Mouse (Mus musculus) brain, embryonic 18.5 days (tissue): ENCODE data around the gene Gm16181.

Experiments used
- DNase-seq: peaks from one replicate; pipeline ENCODE4 v3.0.0-alpha.2; 2012; ENCODE audit warnings: low read depth, low spot score

Gene Gm16181

DNA sequence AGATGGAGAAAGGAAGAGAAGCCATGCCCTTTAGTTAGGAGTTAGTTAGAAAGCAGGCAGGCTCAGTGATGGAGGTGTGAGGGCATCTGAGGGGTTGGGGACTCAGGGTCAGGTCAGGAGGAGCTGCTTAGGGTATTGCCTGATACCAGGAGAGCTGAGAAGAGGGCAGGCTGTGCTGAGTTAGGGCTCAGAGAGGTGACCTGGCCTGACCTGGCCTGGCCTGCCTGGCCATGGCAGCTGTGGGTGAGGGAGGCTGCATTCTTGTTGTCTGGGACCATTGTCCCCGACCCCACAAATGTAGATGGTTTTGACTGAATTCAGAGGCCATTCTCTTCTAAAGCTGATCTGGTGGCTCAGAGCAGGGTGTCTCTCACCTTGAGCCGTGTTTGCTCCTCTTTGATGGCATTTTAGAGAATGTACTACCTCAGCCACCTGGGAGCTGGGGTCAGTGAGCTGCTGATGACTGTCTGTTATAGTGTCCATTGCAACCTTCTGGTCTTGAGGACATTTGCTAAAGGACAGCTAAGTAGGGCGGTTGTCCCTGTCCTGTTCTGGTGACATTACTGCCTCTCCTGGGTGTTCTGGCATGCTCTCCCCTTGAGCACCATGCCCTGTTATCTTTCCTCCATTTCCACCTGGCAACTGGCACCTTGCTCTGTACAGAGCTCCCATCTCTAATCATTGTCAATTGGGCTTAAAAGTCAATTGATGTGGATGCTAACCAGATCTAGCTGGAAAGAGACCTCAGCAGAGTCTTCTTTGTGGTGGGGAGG, 29.9 kb downstream of the Gm16181 start:
- DNase-seq = no peak

DNA sequence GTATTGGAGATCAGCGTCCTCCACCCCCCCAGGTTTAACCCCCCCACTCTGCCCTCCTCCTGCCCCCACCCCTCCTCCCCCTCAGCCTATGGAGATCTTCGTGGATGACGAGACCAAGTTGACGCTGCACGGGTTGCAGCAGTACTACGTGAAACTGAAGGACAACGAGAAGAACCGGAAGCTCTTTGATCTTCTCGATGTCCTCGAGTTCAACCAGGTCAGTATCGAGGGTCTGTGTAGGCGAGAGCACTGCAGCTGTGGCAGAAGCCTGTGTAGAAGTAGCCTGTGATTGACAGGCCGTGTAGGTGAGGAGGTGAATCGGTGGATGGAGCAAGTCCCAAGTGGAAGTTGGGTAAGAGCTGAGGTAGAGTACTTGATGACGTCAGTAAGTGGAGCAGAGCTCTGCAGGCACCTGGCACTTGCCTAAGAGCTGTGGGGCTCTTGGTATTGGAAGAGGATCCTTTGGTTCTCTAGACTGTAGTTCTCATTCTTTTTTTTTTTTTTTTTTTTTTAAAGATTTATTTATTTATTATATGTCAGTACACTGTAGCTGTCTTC, 30.6 kb downstream of the Gm16181 start:
- DNase-seq = no peak

DNA sequence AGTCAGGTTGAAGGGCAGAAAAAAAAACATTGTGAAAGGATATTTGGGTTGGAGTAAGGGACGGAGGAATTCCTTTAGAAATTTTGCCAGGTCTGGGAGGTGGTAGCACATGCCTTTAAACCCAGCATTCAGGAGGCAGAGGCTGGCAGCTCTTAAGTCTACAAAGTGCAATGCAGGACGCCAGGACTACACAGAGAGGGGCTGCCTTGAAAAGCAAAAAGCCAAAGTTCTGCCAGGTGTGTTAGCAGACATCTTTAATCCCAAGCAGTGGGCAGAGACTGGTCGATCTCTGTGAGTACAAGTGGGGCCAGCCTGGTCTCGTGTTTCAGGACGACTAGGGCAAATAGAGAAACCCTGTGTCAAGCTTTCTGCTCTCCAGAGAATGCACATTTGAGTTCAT, 31.3 kb downstream of the Gm16181 start:
- no peak for DNase-seq

DNA sequence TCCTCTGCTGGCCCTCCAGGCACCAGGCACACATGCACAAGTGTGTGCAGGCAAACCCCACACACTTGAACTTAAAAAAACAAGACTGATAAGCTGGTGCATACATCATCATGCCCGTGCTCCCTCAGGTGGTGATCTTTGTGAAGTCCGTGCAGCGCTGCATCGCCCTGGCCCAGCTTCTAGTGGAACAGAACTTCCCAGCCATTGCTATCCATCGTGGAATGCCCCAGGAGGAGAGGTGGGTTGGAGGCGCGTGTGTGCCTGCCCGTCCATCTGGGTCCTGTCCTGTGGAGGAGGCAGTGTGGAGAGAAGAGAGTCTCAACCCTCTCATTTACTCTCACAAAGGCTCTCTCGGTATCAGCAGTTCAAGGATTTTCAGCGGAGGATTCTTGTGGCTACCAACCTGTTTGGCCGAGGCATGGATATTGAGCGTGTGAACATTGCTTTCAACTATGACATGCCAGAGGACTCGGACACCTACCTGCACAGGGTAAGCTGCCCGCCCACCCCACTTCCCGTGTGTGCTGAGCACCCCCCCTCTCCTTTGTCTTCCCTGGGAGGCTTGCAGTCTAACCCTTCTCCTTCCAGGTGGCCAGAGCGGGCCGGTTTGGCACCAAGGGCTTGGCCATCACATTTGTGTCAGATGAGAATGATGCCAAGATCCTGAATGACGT, 32.1 kb downstream of the Gm16181 start:
- DNase-seq = no peak

DNA sequence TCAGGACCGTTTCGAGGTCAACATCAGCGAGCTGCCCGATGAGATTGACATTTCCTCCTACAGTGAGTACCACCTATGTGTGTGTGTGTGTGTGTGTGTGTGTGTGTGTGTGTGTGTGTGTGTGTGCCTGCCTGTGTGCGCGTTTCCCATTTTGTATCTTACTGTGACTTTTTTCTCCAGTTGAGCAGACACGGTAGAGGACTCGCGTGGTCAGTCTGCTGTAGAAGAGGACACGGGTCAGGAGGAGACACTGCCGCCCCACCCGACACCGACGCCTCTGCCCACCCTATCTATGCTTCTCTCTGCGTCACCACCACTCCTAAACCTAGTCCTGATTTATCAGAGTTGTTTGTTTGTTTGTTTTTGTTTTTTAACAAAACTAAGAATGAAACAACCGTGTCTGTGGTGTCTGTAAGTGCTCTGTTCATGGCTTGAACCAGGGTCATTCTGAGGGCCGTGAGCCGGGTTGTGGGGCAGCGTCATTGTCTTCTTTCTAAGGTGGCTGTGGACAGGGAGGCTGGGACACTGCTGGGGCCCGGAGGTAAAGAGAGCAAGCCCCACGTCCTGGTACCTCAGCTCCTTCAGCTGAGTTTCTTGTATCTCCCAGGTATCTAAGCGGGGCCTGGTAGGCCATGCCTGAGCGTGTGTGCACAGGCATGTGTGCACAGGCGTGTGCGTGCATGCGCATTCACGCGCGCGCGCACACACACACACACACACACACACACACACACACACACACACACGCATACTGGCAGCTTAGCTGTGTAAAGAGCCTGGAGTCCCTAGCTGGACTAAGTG, 32.9 kb downstream of the Gm16181 start:
- DNase-seq = no peak

DNA sequence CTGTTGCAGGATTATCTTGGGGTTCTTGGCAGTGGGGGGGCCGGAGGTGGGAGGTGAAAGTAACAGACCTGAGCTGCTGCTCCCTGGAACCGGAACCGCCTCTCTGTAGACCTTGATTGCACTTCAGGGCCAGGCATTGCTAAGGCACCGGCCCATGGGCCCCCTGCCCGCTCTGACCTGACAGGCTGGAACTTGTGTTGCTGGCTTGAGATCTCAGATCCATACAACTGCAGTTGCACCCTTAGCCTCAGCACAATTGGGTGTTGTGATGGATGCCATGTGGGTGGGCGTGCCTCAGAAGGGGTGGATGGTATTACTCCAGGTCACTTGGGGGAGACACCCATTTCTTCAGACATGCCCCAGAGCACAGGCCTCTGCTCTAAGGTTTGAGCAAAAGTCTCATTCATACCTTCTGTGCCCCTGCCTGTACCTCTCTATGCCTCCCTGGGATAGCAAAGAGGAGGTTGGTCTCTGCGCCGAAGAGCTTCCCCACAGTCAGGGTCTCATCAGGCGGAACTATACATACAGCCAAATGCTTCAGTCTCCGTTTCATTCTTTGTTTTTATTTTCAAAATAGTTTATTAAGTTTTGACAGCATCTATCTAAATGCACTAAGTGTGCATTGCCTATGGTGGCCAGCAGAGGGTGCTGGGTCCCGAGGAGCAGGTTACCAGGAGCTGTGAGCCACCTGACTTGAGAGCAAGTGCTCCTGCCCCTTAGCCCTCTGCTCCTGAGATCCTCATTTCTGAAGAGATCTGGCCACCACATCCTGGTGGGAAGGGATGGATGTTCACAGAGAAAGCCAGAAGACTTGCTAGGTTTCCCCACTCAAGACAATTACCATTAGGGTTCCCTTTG, 33.8 kb downstream of the Gm16181 start:
- DNase-seq = no peak

DNA sequence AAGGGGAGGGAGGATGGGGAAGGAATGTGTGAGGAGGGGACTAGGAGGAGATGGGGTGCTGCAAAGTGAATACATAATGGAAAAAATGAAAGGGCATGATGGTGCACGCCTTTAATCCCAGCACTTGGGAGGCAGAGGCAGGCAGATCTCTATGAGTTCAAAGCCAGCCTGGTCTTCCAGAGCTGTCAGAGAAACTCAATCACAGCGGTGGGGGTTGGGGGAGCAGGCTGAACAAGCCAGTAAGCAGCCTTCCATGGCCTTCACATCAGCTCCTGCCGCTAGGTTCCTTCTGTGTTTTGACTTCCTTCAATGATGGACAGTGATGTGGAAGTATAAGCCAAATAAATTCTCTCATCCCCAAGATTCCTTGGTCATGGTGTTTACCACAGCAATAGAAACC, 34.7 kb downstream of the Gm16181 start:
- no peak for DNase-seq

DNA sequence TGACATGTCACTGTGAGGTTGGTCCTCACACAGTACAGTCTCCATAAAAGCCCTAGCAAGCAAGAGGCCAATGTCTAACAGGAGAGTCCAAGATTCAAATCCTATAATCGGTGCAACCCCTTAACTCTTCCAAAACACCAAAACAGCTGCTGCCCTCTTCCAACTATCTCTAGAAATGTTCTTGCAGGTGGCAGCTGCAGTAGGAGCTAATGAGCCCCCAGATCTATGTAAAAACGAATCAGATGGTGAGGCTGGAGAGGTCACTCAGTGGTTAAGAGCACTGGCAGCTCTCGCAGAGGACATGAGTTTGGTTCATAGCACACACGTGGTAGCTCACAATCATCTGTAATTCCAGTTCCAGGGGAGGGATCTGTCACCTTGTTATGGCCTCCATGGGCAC, 35.1 kb downstream of the Gm16181 start:
- DNase-seq = no peak

DNA sequence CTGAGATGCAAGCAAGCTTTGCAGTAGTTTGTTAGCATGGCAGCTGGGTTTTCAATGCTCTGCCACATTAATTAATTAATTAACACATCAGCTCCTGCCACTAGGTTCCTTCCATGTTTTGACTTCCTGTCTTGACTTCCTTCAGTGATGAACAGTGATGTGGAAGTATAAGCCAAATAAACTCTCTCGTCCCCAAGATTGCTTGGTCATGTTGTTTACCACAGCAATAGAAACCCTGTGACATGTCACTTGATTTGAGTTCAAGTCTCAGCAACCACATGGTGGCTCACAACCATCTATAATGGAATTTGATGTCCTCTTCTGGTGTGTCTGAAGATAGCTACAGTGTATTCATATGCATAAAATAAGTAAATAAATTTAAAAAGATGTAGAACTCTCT, 36.7 kb downstream of the Gm16181 start:
- DNase-seq = no peak

DNA sequence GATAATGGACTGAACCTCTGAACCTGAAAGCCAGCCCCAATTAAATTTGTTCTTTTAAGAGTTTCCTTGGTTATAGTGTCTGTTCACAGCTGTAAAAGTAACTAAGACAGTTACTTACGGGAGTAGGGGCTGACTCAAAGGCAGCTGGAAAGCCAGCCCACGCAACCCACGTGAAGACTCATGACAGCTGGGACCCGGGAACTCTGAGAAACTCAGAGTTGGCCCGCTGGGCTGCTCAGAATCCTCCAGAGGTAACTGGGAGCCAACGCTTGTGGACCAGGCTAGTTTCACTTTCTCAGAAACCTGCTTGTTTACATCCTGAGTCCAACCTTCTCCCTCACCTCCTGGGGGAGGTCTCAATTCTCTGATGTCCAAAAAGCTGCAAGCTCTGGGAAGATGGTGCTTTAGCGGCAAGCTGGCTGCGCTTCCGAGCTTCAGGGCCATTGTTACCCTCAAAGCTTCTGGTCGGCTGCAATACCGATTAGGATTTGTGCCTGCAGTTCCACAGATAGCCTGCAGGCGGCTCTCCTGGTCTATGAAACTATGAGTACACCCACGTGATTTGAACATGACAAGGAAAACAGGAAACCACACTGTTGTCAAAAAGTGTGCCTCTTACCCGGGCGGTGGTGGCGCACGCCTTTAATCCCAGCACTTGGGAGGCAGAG, 37.3 kb downstream of the Gm16181 start:
- no peak for DNase-seq

DNA sequence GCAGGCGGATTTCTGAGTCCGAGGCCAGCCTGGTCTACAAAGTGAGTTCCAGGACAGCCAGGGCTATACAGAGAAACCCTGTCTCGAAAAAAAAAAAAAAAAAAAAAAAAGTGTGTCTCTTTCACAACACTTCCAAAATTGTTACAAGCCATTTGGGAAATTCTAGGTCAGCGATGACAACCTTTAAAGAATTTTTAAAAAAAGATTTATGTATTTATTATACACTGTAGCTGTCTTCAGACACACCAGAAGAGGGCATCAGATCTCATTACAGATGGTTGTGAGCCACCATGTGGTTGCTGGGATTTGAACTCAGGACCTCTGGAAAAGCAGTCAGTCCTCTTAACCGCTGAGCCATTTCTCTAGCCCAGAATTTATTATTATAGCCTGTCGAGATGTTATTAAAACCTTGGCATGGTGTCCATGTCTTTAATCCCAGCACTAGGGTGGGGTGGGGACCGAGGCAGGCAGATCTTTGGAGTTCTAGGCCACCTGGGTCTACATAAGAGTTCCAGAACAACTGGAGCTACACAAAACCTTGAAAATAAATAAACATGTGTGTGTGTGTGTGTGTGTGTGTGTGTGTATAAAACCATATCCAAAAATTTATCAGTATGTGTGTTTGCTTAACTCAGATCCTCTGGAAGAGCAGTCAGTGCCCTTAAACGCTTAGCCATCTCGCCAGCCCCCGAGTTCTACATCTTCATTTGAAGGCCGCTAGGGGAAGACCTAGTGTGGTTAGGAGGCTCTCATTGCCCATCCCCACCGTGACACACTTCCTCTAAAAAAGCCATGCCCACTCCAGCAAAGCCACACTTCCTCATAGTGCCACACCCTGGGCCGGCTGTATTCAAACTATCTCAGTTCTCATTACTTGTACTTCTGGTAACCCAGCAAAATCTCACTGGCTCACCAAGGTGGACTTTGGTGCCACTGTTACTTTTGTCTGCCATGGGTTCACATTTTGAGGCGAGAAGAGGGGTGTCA, 38.2 kb downstream of the Gm16181 start:
- no peak for DNase-seq

DNA sequence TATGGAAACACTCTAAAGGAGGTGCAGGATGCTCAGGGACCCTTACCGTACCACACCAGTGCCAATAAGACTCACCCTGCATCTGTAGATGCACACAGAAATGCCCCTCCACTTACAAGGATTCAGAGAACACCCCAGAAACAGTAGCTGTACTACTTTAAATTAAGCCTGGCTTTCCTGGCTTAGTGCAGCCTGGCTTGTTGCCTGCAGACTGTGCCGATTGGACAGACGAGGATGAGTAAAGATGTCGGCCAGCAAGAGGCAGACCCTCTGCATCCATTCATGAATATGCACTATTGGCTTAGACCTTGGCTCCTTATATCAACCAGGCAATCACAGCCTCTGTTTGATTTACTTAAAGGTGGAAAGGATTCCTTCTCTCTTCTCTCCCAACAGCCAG, 39.0 kb downstream of the Gm16181 start:
- no peak for DNase-seq

DNA sequence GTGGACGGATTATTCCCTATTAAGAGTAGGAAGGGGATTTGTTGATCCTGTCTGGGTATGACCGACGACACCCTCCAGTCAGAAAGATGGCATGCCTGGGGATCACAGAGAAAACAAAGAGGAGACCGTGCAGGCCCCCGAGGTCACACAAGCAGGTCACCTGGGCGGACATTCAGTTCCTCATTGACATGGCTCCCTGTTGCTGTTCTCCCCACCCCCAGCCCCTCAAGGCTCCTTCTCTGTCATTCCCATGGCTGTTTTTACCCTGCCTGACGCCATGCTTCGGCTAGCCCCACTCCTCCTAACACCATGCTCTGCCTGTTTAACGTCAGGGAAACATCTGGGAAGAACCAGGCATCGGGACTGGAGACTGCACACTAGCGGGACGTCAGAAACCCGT, 41.0 kb downstream of the Gm16181 start:
- no peak for DNase-seq

DNA sequence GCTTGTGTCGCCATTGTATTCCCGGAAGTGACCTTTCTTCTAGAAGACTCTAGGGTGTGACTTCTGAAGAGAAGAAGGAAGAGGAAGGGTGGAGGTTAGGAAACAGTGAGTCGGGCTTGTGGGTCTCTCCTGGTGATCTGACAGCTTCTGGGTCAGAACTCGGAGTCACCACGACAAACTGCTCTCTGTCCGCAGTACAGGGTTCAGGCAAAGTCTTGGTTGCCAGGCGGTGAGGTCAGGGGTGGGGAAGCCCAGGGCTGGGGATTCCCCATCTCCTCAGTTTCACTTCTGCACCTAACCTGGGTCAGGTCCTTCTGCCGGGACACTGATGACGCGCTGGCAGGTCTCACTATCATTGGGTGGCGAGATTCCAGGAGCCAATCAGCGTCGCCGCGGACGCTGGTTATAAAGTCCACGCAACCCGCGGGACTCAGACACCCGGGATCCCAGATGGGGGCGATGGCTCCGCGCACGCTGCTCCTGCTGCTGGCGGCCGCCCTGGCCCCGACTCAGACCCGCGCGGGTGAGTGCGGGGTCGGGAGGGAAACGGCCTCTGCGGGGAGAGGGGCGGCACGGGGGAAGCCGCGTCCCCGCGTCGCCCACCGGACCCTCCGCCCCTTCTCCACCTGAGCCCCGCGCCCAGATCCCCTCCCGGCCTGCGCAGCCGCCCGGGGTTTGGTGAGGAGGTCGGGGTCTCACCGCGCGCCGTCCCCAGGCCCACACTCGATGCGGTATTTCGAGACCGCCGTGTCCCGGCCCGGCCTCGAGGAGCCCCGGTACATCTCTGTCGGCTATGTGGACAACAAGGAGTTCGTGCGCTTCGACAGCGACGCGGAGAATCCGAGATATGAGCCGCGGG, 42.3 kb downstream of the Gm16181 start, which contains the start of gene H2-D1:
TSS of gene H2-D1 (plus strand) at position 67 of the 859 bp plus-strand sequence.
- peak; percentile 67 for DNase-seq

DNA sequence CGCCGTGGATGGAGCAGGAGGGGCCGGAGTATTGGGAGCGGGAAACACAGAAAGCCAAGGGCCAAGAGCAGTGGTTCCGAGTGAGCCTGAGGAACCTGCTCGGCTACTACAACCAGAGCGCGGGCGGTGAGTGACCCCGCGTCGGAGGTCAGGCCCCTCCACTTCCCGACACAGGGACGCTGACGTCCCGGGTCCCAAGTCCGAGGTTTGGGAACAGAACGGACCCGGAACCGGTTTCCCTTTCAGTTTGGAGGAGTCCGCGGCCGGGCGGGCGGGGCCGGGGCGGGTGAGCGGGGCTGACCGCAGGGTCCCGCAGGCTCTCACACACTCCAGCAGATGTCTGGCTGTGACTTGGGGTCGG, 42.9 kb downstream of the Gm16181 start:
- DNase-seq = no peak

DNA sequence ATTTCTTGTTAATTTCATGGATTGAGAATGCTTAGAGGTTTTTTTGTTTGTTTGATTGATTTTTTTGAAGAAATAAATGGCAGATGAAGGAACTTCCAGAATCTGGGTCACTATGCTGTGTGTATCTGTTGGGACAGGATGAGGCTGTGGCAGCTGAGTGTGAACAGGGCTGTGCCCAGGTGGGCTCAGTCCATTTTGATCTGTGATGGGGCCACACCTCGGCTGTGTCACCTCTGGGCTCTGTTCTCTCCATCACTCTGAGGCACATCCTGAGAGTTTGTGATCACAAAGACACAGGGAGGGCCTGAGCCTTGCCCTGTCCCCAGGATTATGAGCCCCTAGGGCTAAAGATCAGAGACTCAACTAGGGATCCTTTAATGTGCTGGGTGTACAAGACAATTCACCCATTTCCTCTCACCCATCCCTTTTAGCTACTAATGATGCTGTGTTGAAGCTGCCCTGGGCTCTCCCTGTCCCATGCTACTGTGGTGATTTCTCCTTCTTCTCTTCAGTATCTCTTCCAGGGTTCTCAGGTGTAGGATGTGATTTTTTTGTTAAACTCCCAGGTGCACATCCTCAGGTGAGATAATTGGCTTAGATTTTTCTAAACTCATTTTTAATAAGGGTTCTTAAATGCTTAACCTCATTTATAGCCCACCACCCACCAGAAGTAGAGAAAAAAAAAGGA, 46.9 kb downstream of the Gm16181 start:
- no peak for DNase-seq

DNA sequence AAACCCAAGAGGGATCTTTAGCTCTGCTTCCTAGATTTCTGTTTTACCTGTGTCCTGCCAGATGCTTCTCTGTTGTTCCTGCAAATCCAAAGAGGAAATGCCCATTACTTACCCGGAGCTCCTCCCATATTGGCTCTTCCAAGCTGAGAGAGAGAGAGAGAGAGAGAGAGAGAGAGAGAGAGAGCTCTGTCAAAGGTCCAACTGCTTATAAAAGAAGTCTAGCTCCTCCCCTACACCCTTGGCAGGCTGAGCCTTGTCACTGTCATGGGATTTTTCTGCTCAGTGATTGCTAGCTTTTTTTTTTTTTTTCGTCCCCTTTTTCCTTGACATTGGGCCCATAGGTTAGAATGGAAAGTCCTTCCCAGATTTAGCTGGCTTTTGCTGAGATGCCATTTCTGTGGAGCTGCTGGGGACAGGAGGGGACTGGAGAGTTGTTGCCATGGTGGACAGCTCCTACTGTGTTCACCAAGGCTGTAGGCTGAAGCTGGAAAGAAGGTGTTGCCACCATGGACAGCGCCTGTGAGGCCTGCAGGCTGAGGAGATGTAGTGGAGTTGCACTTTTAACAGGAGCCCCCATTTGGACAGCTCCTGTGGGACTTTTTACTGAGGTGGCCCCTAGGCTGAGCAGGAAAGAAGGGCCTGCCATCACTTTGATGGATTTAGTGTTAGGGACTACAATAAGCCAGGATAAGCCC, 49.2 kb downstream of the Gm16181 start:
- no peak for DNase-seq
